Mouse (Mus musculus): ENCODE data around the gene Psg16.
"Not testable (repeated sequence)": the region's sequence is repeated elsewhere in the genome, so short reads cannot be mapped to it uniquely, and the experiment has no call there.

The Psg16 gene

GRCm38 (mm10) chr7:17056081-17056581 is 17.7 kb upstream of the Psg16 start:
- DNase-seq = peak; percentile 93

- DNase-seq = peak; percentile 45
Observed at GRCm38 (mm10) chr7:17056601-17057523, 17.0 kb upstream of the Psg16 start.

- DNase-seq = peak; percentile 63
Observed at GRCm38 (mm10) chr7:17058071-17058689, 15.7 kb upstream of the Psg16 start.

GRCm38 (mm10) chr7:17058816-17059462 is 14.9 kb upstream of the Psg16 start:
- DNase-seq = peak; percentile 54

GRCm38 (mm10) chr7:17059463-17059844 is 14.4 kb upstream of the Psg16 start:
- DNase-seq = no peak

- peak; percentile 87 for DNase-seq
Observed at GRCm38 (mm10) chr7:17060031-17060781, 13.6 kb upstream of the Psg16 start.

GRCm38 (mm10) chr7:17060782-17061605 is 12.8 kb upstream of the Psg16 start:
- peak; percentile 64 for DNase-seq

GRCm38 (mm10) chr7:17062389-17062788 is 11.5 kb upstream of the Psg16 start, which contains the start of gene Hif3a:
Gene Hif3a, minus strand, starts transcription at chr7:17062427.
- DNase-seq = peak; percentile 45

GRCm38 (mm10) chr7:17062845-17063244 is 11.0 kb upstream of the Psg16 start:
- peak; percentile 25 for DNase-seq

GRCm38 (mm10) chr7:17065620-17066019 is 8.2 kb upstream of the Psg16 start:
- peak; percentile 30 for DNase-seq

- DNase-seq = peak; percentile 93
Observed at GRCm38 (mm10) chr7:17066412-17066811, 7.4 kb upstream of the Psg16 start.

- no peak for DNase-seq
Observed at GRCm38 (mm10) chr7:17067000-17067399, 6.8 kb upstream of the Psg16 start.

GRCm38 (mm10) chr7:17067651-17068050 is 6.2 kb upstream of the Psg16 start:
- not testable (repeated sequence) for DNase-seq

GRCm38 (mm10) chr7:17073513-17073903 is 332 bp upstream of the Psg16 start:
- no peak for DNase-seq

GRCm38 (mm10) chr7:17076542-17076941 is 2.7 kb downstream of the Psg16 start:
- peak; percentile 78 for DNase-seq

- peak; percentile 92 for DNase-seq
Observed at GRCm38 (mm10) chr7:17078076-17078654, 4.3 kb downstream of the Psg16 start.

- DNase-seq = peak; percentile 86
Observed at GRCm38 (mm10) chr7:17082766-17083165, 8.9 kb downstream of the Psg16 start.

GRCm38 (mm10) chr7:17087731-17088130 is 13.9 kb downstream of the Psg16 start:
- DNase-seq = no peak

GRCm38 (mm10) chr7:17090058-17090585 is 16.3 kb downstream of the Psg16 start:
- peak; percentile 72 for DNase-seq

GRCm38 (mm10) chr7:17091280-17091679 is 17.4 kb downstream of the Psg16 start:
- DNase-seq = peak; percentile 49

- not testable (repeated sequence) for DNase-seq
Observed at GRCm38 (mm10) chr7:17101631-17102030, 27.8 kb downstream of the Psg16 start.
